Mouse (Mus musculus): ENCODE measurements around the gene Akap1.

Gene Akap1

GRCm38 (mm10) chr11:88782531-88782930 is 81.9 kb downstream of the Akap1 start:
- no peak for DNase-seq (ENCODE audit: low spot score)

Measured in embryo, embryonic 10.5 days (tissue).